Mouse (Mus musculus) lung, postnatal 0 days (tissue): ENCODE measurements at regions not wholly inside any gene's neighbourhood (a gene's known extent, or its start where the extent isn't known, plus 50 kb on each side); places are given as distances from the start of the nearest gene placed in this dataset.
A peak's percentile ranks its signal among the peaks of the same experiment; 100 is the strongest.

ENCODE experiments used
- ATAC-seq: fragments of 200-750 bp; cut with Nextera tagmentation; 2 replicates; pipeline ENCODE4 v1.8.0; 2017; ENCODE audit warnings: moderate library complexity
- DNase-seq: peaks from one replicate; pipeline ENCODE4 v3.0.0-alpha.2; 2016; ENCODE audit warnings: low spot score
- H3K27ac ChIP-seq: fragments of 300-500 bp; sonication (generic); 2 replicates; pipeline ENCODE4 v1.5.1; 2014; ENCODE audit warnings: antibody characterized with exemption, mild to moderate bottlenecking, low read length, mixed read lengths
- H3K27me3 ChIP-seq: fragments of 300-500 bp; sonication (generic); replicated peaks from 2 replicates; pipeline ENCODE4 v1.6.1; 2014; ENCODE audit warnings: low read length, mixed read lengths; ENCODE audit not compliant: insufficient read depth
- H3K36me3 ChIP-seq: fragments of 300-500 bp; sonication (generic); 2 replicates; pipeline ENCODE4 v1.6.1; 2014; ENCODE audit warnings: low read length, mixed read lengths; ENCODE audit not compliant: insufficient read depth
- H3K4me1 ChIP-seq: fragments of 300-500 bp; sonication (generic); 2 replicates; pipeline ENCODE4 v1.6.1; 2014; ENCODE audit warnings: antibody characterized with exemption, low read depth, low read length, mixed read lengths; ENCODE audit not compliant: insufficient read depth
- H3K4me2 ChIP-seq: fragments of 300-500 bp; sonication (generic); replicated peaks from 2 replicates; pipeline ENCODE4 v1.6.1; 2014; ENCODE audit warnings: low read depth, mild to moderate bottlenecking, low read length, moderate library complexity, mixed read lengths
- H3K4me3 ChIP-seq: fragments of 300-500 bp; sonication (generic); 2 replicates; pipeline ENCODE4 v1.5.1; 2014; ENCODE audit warnings: low read depth, low read length
- H3K9ac ChIP-seq: fragments of 300-500 bp; sonication (generic); replicated peaks from 2 replicates; pipeline ENCODE4 v1.6.1; 2014; ENCODE audit warnings: low read depth, mild to moderate bottlenecking
- H3K9me3 ChIP-seq: fragments of 300-500 bp; sonication (generic); 2 replicates; pipeline ENCODE4 v1.6.1; 2016; ENCODE audit warnings: low read length, mixed read lengths
- CTCF ChIP-seq: IDR thresholded peaks from 2 replicates; pipeline ENCODE4 v1.5.1; 2016; ENCODE audit warnings: antibody characterized with exemption, mild to moderate bottlenecking
- EP300 ChIP-seq: IDR thresholded peaks from 2 replicates; pipeline ENCODE4 v1.6.1; 2016; ENCODE audit warnings: antibody characterized with exemption, mild to moderate bottlenecking, control low read depth
- WGBS: fragments of 180-500 bp; shearing (Covaris S2); extraction: QIAGEN DNeasy Blood & Tissue Kit; methylation state at CpG from one replicate; pipeline ENCODE4 v1.1.7; 2014; 5-methylcytosine and 5-hydroxymethylcytosine counted together

DNA sequence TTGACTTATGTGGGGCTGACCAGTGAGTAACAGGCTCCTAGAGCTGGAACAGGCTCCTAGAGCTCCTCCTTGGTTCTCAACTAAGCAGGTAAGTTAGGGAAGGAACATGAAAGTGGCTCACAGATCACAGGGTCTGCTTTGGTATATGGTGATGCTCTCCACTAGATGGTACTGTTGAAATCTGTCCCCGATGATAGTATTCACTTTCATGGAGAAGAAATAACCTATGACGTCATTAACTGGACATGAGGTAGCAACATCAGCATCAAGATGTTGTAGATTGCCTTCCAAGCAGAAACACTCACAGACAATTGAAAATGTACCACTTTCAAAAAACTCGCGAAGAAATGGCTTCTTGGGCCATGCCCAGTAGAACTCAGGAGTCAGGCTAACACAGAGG, 195.3 kb upstream of the Atp5g3 start:
- no peak for TF ChIP-seq EP300
- no peak overlapping the region for H3K4me3 ChIP-seq
- DNase-seq (no peak), ATAC-seq (no peak)
- WGBS = 77% methylated on average over 4 of the region's 4 CpGs
- H3K4me2 ChIP-seq = no peak overlapping the region
- H3K4me1 ChIP-seq = no peaks in the 10 kb centered on the region
- no peaks in the 10 kb centered on the region for H3K36me3 ChIP-seq
- H3K27ac ChIP-seq = no peak overlapping the region
- no peak overlapping the region for H3K9ac ChIP-seq
- H3K27me3 ChIP-seq = no peaks in the 10 kb centered on the region
- H3K9me3 ChIP-seq = no peaks in the 10 kb centered on the region

DNA sequence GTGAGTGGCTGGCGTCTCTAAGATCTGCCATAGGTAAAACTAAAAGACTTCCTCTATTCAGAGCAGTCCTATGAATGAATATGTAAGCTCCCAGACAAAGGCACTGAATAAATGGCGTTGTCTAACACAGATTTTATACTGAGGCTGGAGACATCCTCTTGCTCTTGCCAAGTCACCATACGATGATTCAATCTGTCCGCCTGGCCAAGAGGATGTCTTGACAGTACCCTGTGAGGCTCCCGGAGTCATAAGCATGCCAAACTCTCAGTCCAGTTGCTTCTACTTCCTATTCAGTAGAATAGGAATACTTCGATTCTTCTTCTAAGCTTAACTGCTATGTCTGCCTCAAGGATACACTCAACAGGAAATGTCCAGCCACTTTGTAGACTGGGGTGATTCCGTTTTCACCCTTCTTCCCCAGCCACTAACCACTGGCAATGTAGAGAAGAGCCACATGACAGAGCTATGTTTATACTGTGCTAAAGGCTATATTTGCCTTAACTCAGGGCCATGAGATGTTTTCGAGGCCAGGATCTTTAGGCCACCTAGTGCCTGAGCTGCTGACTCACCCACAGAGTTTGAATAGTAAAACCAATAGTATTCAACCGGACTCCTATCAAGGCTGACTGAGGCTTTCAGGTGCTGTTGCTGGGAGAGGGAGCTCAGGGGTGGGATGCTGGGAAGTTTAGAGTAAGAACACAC, 188.7 kb upstream of the Atp5g3 start:
- Histone ChIP-seq H3K4me2 (no peak overlapping the region), H3K27me3 (no peaks in the 10 kb centered on the region), H3K27ac (no peak overlapping the region), H3K9ac (no peak overlapping the region), H3K36me3 (no peaks in the 10 kb centered on the region), H3K4me3 (no peak overlapping the region), H3K9me3 (no peaks in the 10 kb centered on the region), H3K4me1 (no peaks in the 10 kb centered on the region)
- DNase-seq (no peak), ATAC-seq (no peak)
- TF ChIP-seq CTCF (no peak), EP300 (no peak)
- 58% methylated on average over 9 of the region's 9 CpGs for WGBS

DNA sequence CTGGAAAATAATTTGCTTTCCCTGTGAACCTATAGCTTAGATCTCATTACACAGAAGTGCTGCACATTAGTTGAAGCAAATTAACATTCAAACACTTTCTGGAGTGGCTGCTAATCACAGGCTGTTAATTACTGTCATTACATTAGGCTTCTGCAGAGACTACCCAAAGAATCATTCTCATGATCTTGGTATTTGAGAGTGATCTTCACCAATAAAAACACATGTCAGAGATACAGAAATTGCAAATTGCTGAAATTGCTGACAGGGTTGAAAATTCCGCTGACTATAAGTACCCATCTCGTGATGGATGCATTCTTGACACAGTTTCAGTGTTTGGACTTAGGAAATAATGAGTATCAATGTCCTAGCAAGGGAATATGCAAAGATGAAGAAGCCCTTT, 185.7 kb upstream of the Atp5g3 start:
- no peak overlapping the region for H3K4me3 ChIP-seq
- no peak overlapping the region for H3K27ac ChIP-seq
- no peak overlapping the region for H3K4me2 ChIP-seq
- TF ChIP-seq CTCF (no peak), EP300 (no peak)
- no peak overlapping the region for H3K9ac ChIP-seq
- ATAC-seq (no peak), DNase-seq (no peak)
- no peaks in the 10 kb centered on the region for H3K4me1 ChIP-seq
- WGBS = 72% methylated on average over 2 of the region's 2 CpGs
- H3K9me3 ChIP-seq = no peaks in the 10 kb centered on the region
- H3K27me3 ChIP-seq = no peaks in the 10 kb centered on the region
- H3K36me3 ChIP-seq = no peaks in the 10 kb centered on the region

DNA sequence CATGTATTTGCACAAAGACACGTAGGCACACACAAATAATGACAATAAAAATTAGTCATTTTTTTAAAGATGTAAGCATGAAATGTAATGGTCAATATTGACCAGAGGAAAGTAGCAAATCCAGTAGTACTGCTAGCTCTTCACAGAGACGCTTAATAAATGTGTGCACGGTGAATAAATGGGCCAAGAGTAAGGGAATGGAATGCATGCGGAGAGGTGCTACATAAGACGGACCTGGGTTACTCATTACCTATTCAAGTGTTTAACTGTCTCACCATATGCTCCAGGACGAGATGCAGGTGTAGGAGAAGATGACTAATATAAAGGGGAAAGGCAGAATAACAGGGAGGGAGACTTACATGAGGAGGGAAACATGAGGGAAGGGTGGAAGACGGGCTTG, 182.4 kb upstream of the Atp5g3 start:
- H3K9me3 ChIP-seq = no peaks in the 10 kb centered on the region
- peak; percentile 59 for DNase-seq
- no peak overlapping the region for H3K4me2 ChIP-seq
- peak; percentile 68 for ATAC-seq
- H3K27ac ChIP-seq = no peak overlapping the region
- H3K27me3 ChIP-seq = no peaks in the 10 kb centered on the region
- H3K9ac ChIP-seq = no peak overlapping the region
- H3K36me3 ChIP-seq = no peaks in the 10 kb centered on the region
- no peaks in the 10 kb centered on the region for H3K4me1 ChIP-seq
- 60% methylated on average over 7 of the region's 7 CpGs for WGBS
- TF ChIP-seq EP300 = no peak
- H3K4me3 ChIP-seq = no peak overlapping the region

DNA sequence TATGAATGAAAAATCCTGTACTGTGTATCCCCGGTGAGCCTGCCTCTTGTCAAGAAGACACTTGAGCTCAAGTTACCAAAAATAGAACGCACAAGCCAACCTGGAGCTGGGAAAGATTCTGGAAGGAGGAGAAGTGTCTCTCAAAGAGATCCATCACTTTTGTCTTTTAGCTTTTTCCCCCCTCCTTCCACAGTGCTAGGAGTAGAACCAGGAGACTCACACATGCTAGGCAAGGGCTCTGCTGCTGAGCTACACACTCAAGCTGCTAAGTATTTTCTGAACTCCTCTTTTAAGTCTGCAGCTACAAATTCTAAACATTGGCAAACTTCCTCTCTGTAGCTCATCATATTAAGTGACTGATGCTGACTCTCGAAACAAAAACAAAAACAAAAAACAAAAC, 176.2 kb upstream of the Atp5g3 start:
- ATAC-seq (no peak), DNase-seq (no peak)
- Histone ChIP-seq H3K27ac (no peak overlapping the region), H3K9me3 (no peaks in the 10 kb centered on the region), H3K4me1 (no peaks in the 10 kb centered on the region), H3K36me3 (no peaks in the 10 kb centered on the region), H3K4me2 (no peak overlapping the region), H3K27me3 (no peaks in the 10 kb centered on the region), H3K9ac (no peak overlapping the region), H3K4me3 (no peak overlapping the region)
- WGBS = 30% methylated on average over 3 of the region's 3 CpGs
- no peak for TF ChIP-seq EP300
- TF ChIP-seq CTCF = no peak

DNA sequence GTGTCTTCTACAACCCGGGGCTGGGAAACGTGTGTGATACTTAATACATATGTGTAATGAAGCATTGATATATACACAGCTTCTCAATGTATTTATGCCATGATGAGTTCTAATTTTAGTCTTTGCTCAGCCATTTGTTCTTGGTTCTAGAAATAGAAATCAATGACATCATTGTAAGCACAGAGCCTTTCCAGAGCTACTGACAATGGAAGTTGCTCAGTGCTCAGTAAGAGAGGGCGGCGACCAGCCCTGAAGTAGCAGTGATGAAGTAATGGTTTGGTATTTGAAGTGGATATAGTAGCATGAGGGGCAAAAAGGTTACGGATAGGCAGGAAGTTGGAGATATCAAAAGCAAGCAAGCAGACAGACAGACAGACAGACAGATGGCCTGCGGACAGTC, 173.8 kb upstream of the Atp5g3 start:
- ATAC-seq (peak; percentile 69), DNase-seq (peak; percentile 12)
- H3K27ac ChIP-seq = no peak overlapping the region
- H3K4me2 ChIP-seq = no peak overlapping the region
- no peak overlapping the region for H3K9ac ChIP-seq
- no peaks in the 10 kb centered on the region for H3K27me3 ChIP-seq
- H3K4me3 ChIP-seq = no peak overlapping the region
- TF ChIP-seq CTCF = no peak
- TF ChIP-seq EP300 = no peak
- no peaks in the 10 kb centered on the region for H3K9me3 ChIP-seq
- no peaks in the 10 kb centered on the region for H3K4me1 ChIP-seq
- H3K36me3 ChIP-seq = no peaks in the 10 kb centered on the region
- 60% methylated on average over 6 of the region's 6 CpGs for WGBS

DNA sequence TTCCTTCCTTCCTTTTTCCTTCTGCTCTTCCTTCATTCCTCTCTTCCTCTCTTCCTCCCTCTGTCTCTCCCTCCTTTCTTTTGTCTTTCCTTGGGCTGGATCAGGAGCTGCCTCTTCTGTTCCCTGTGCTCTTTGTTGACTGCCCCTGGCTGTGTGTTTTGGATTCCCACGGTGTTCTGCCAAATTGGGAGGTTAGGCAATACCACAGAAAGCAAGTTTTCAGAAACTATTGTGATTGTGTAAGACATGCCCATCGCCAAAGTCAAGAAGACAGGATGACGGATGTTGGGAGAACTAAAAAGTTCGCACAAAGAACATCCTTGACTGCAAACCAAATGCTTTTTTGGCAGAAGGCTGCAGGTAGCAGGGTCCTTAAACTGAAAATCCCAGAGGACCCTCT, 165.6 kb upstream of the Atp5g3 start:
- DNase-seq (peak; percentile 50), ATAC-seq (no peak)
- H3K4me1 ChIP-seq = no peaks in the 10 kb centered on the region
- no peak overlapping the region for H3K9ac ChIP-seq
- no peak for TF ChIP-seq EP300
- TF ChIP-seq CTCF = peak; percentile 3; the same call in 1 of the 2 replicates
- no peak overlapping the region for H3K27ac ChIP-seq
- no peaks in the 10 kb centered on the region for H3K27me3 ChIP-seq
- H3K36me3 ChIP-seq = no peaks in the 10 kb centered on the region
- 43% methylated on average over 4 of the region's 4 CpGs for WGBS
- H3K4me3 ChIP-seq = no peak overlapping the region
- H3K9me3 ChIP-seq = no peaks in the 10 kb centered on the region
- H3K4me2 ChIP-seq = no peak overlapping the region
